Mouse (Mus musculus) heart, embryonic 14.5 days (tissue): ENCODE results near the gene Hcn1. TPM values are rescaled to one million over a fixed set of nuclear protein-coding genes. Genes with fewer than 3 reads are reported as not detected.

Experiments used
- ATAC-seq: fragments of 200-750 bp; cut with Nextera tagmentation; 2 replicates; pipeline ENCODE4 v1.8.0; 2017; ENCODE audit warnings: low read depth, moderate TSS enrichment; ENCODE audit not compliant: insufficient number of reproducible peaks, insufficient read depth, low FRiP score
- H3K27ac ChIP-seq, 2 experiments: fragments of 200-500 bp in 1 of 2; fragments of 300-500 bp in 1 of 2; sonication (generic) in 1 of 2; replicated peaks in 1 of 2; 2 replicates each; pipeline ENCODE4 v1.5.1; 2012 to 2014; ENCODE audit warnings: low read depth in 2 of 2, low read length in 2 of 2, control low read depth in 1 of 2, mild to moderate bottlenecking in 1 of 2, mixed read lengths in 1 of 2; ENCODE audit not compliant: control insufficient read depth in 1 of 2, insufficient read depth in 1 of 2
- H3K27me3 ChIP-seq: fragments of 300-500 bp; sonication (generic); 2 replicates; pipeline ENCODE4 v1.6.1; 2014; ENCODE audit warnings: mild to moderate bottlenecking, low read length, control low read depth; ENCODE audit not compliant: control insufficient read depth, insufficient read depth
- H3K36me3 ChIP-seq: fragments of 300-500 bp; sonication (generic); 2 replicates; pipeline ENCODE4 v1.6.1; 2014; ENCODE audit warnings: mild to moderate bottlenecking, control low read depth, low read length, mixed read lengths; ENCODE audit not compliant: control insufficient read depth, insufficient read depth
- H3K4me1 ChIP-seq, 2 experiments: fragments of 200-500 bp in 1 of 2; fragments of 300-500 bp in 1 of 2; sonication (generic) in 1 of 2; 2 replicates each; pipeline ENCODE4 v1.6.1; 2012 to 2014; ENCODE audit warnings: low read length in 2 of 2, control low read depth in 1 of 2, mixed read lengths in 1 of 2; ENCODE audit not compliant: control insufficient read depth in 2 of 2, insufficient read depth in 2 of 2
- H3K4me2 ChIP-seq: fragments of 300-500 bp; sonication (generic); 2 replicates; pipeline ENCODE4 v1.6.1; 2014; ENCODE audit warnings: mild to moderate bottlenecking, low read length
- H3K4me3 ChIP-seq, 2 experiments: fragments of 200-500 bp in 1 of 2; fragments of 300-500 bp in 1 of 2; sonication (generic) in 1 of 2; 2 replicates each; pipeline ENCODE4 v1.5.1; 2012 to 2014; ENCODE audit warnings: low read length in 2 of 2, mild to moderate bottlenecking in 2 of 2, control low read depth in 1 of 2, low read depth in 1 of 2, moderate library complexity in 1 of 2; ENCODE audit not compliant: control insufficient read depth in 1 of 2, insufficient read depth in 1 of 2
- H3K9ac ChIP-seq: fragments of 300-500 bp; sonication (generic); 2 replicates; pipeline ENCODE4 v1.6.1; 2014; ENCODE audit warnings: mild to moderate bottlenecking, low read length
- H3K9me3 ChIP-seq: fragments of 300-500 bp; sonication (generic); 2 replicates; pipeline ENCODE4 v1.6.1; 2016; ENCODE audit warnings: low read length, control low read depth; ENCODE audit not compliant: control insufficient read depth
- WGBS: fragments of 180-500 bp; shearing (Covaris S2); extraction: QIAGEN DNeasy Blood & Tissue Kit; methylation state at CpG from one replicate; pipeline ENCODE4 v1.1.7; 2014; 5-methylcytosine and 5-hydroxymethylcytosine counted together
- polyA plus RNA-seq: library from polyadenylated mRNA; unstranded; fragments of >200 nt; fragmentation: Nextera tagmentation; extraction: Ambion mirVana; gene quantifications from 2 replicates; pipeline ENCODE4 v1.2.1, GENCODE M21; 2014

Hcn1 gene
- polyA plus RNA-seq, 1 experiment from 2014 or later = 0.14 TPM

DNA sequence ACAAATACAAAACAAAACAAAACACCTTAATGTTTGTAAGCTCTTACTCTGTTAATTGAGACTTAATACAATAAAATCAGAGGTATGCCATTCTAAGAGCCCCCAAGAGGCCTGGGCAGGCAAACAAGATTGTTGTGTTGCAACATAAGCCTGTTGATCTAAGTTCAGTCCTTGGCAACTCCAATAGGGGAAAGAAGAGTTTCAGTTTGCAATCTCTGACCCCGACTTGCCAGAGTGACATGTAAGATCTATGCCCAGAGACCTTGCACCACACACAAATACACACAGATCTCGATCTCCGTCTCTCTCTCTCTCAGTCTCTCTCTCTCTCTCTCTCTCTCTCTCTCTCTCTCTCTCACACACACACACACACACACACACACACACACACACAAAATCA lies 142.3 kb downstream of the Hcn1 start:
- Histone ChIP-seq H3K36me3 (no peaks in the 10 kb centered on the region), H3K9ac (no peak overlapping the region), H3K9me3 (no peaks in the 10 kb centered on the region), H3K27me3 (no peaks in the 10 kb centered on the region), H3K27ac (no peak overlapping the region), H3K4me2 (no peak overlapping the region), H3K4me1 (no peaks in the 10 kb centered on the region), H3K4me3 (no peak overlapping the region)
- ATAC-seq = no peak
- 84% methylated on average over 3 of the region's 3 CpGs for WGBS

DNA sequence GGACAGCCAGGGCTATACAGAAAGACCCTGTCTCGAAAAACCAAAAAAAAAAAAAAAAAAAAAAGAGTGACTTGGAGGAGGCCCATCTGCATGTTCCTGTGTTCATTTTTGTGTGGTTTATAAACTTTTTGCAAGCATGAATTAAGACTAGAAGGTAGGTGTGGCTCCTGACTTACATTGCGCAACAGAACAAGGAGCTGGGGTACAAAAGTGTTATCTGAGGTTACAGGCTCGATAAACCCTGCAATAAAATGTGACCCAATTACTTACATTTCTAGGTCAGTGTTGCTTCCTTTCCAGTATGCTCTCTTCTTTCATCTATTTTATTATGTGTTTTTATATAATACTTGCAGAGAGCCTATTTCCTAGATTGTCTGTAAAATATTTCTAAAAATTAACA lies 143.1 kb downstream of the Hcn1 start:
- Histone ChIP-seq H3K4me2 (no peak overlapping the region), H3K9me3 (no peaks in the 10 kb centered on the region), H3K27ac (no peak overlapping the region), H3K36me3 (no peaks in the 10 kb centered on the region), H3K4me3 (no peak overlapping the region), H3K9ac (no peak overlapping the region), H3K4me1 (no peaks in the 10 kb centered on the region), H3K27me3 (no peaks in the 10 kb centered on the region)
- ATAC-seq = no peak
- 79% methylated on average over 3 of the region's 3 CpGs for WGBS

DNA sequence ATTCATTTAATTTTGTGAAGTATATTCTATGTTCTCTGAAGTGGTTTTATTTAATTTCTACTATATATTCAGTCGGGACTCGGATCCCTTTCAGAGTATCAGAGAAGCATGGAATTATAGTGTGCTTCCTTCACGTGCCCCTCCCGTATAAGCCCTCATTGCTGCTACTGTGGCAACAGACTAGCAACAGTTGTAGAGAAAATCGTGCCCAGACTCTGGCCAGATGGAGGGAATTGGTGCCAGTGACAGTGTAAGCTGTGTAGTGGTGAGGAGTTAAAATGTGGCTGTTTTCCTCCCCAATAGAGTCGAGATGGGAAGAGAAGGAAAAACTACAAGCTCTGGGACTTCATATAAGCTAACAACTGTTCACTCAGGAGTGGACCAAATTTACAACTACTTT lies 163.4 kb downstream of the Hcn1 start:
- H3K4me2 ChIP-seq = no peak overlapping the region
- no peak overlapping the region for H3K4me3 ChIP-seq
- no peaks in the 10 kb centered on the region for H3K27me3 ChIP-seq
- H3K36me3 ChIP-seq = no peaks in the 10 kb centered on the region
- no peaks in the 10 kb centered on the region for H3K9me3 ChIP-seq
- H3K4me1 ChIP-seq = no peaks in the 10 kb centered on the region
- no peak overlapping the region for H3K9ac ChIP-seq
- no peak for ATAC-seq
- WGBS = 70% methylated on average over 6 of the region's 6 CpGs
- no peak overlapping the region for H3K27ac ChIP-seq

DNA sequence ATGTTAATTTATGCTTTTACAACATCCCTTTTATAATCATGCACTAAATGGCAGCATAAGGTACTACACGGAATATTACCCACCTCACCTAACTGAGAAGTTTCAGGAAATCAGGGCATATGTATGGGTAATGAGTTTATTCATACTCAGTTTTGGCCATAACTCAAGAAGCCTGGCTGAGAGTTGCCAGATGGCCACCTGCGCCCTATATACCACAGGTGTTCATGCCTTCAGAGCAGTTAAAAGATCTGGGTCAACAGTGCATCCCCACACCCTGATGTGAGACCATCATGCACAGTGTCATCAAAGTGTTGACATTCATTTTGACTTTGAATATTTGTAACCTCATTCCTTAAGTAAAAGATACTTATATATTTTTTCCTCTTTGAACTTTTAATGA lies 183.3 kb downstream of the Hcn1 start:
- Histone ChIP-seq H3K4me3 (no peak overlapping the region), H3K9me3 (no peaks in the 10 kb centered on the region), H3K9ac (no peak overlapping the region), H3K36me3 (no peaks in the 10 kb centered on the region), H3K27ac (no peak overlapping the region), H3K27me3 (no peaks in the 10 kb centered on the region), H3K4me2 (no peak overlapping the region), H3K4me1 (no peaks in the 10 kb centered on the region)
- ATAC-seq = no peak
- 87% methylated on average over 2 of the region's 2 CpGs for WGBS

DNA sequence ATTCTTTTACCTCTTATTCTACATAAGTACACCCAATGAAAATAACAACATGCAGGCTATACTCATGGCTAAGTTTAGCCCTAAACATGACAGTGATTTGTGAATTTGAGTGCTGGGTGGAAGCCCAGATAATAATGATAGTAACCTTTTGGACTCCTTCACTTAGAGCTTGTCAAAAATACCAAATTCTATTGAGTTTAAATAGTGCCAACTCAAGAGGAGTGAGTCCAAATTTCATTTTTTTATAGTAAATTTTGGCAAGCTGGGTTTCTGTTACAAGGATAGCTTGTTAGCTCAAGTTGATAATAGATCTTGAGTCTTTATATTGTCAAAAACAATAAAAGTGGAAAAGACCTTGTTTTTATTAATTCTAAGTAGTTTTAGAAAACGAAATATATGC lies 190.7 kb downstream of the Hcn1 start:
- Histone ChIP-seq H3K4me1 (no peaks in the 10 kb centered on the region), H3K9ac (no peak overlapping the region), H3K27ac (no peak overlapping the region), H3K4me2 (no peak overlapping the region), H3K27me3 (no peaks in the 10 kb centered on the region), H3K36me3 (no peaks in the 10 kb centered on the region), H3K4me3 (no peak overlapping the region), H3K9me3 (no peaks in the 10 kb centered on the region)
- 45% methylated on average over 1 of the region's 1 CpGs for WGBS
- no peak for ATAC-seq

DNA sequence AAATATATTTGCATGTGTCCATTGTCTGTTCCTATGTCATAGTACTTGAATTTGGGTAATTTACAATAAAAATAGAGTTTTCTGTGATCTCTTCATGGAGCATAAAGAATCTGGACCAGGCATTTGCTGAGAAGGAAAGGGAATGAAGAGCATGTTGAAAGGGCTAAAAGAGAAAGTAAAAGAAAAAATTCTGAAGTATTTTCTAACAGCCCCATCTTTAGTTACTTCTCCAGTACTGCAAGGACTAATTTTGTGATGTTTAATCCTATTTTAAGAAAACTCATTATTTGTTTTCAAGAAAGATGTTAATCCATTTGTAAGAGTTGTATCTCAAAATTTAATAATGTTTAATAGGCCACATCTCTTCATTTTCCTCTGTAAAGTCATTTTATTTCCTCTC lies 198.9 kb downstream of the Hcn1 start:
- H3K27me3 ChIP-seq = no peaks in the 10 kb centered on the region
- ATAC-seq = no peak
- H3K4me2 ChIP-seq = no peak overlapping the region
- no peaks in the 10 kb centered on the region for H3K9me3 ChIP-seq
- no peak overlapping the region for H3K4me3 ChIP-seq
- no peaks in the 10 kb centered on the region for H3K36me3 ChIP-seq
- H3K9ac ChIP-seq = no peak overlapping the region
- H3K27ac ChIP-seq = no peak overlapping the region
- no peaks in the 10 kb centered on the region for H3K4me1 ChIP-seq

DNA sequence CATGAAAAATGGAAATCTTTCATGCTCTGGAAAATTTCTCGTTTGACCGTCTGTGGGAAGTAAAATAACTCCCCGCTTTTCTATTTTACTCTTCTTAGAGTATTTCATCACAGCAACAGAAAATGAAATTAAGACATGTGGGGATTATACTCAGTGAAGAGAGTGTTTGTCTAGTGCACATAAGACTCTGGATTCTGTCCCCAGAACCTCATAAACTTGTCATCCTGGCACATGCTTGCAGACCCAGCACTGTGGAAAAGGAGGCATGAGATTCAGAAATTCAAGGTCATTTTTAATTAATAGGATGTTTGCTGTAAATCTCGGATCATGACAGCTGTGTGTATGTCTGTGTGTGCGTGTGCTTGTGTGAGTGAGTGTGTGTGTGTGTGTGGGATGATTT lies 225.5 kb downstream of the Hcn1 start:
- 80% methylated on average over 5 of the region's 5 CpGs for WGBS
- Histone ChIP-seq H3K4me3 (no peak overlapping the region), H3K4me2 (no peak overlapping the region), H3K27me3 (no peaks in the 10 kb centered on the region), H3K36me3 (no peaks in the 10 kb centered on the region), H3K4me1 (no peaks in the 10 kb centered on the region), H3K27ac (no peak overlapping the region), H3K9me3 (no peaks in the 10 kb centered on the region), H3K9ac (no peak overlapping the region)
- no peak for ATAC-seq

DNA sequence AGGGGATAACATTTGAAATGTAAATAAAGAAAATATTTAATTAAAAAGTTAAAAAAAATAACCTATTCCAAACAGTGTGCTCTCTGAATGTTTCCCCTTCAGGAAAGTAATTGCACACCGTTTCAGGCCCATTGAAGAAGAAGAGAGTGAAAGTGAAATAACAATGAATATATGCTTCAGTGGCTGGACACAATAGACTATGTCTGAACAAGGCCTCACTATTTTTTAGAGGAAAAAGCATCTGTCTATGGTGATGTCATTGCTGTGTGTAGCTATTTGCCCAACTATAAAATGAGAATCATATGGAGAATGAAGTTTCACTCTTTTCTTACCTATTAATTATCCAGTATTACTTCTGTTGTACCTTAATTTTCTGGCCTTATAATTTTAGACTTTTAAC lies 234.5 kb downstream of the Hcn1 start:
- no peaks in the 10 kb centered on the region for H3K4me1 ChIP-seq
- WGBS = 72% methylated on average over 1 of the region's 1 CpGs
- H3K4me2 ChIP-seq = no peak overlapping the region
- no peak overlapping the region for H3K27ac ChIP-seq
- no peaks in the 10 kb centered on the region for H3K9me3 ChIP-seq
- H3K27me3 ChIP-seq = no peaks in the 10 kb centered on the region
- H3K4me3 ChIP-seq = no peak overlapping the region
- no peak overlapping the region for H3K9ac ChIP-seq
- no peak for ATAC-seq
- no peaks in the 10 kb centered on the region for H3K36me3 ChIP-seq
